Mouse (Mus musculus): ENCODE data around the gene Myod1. TPM values are rescaled to one million over a fixed set of nuclear protein-coding genes. Genes with fewer than 3 reads are reported as not detected.

Gene Myod1
- total RNA-seq, 2 experiments from 2014 or later: not detected

DNA sequence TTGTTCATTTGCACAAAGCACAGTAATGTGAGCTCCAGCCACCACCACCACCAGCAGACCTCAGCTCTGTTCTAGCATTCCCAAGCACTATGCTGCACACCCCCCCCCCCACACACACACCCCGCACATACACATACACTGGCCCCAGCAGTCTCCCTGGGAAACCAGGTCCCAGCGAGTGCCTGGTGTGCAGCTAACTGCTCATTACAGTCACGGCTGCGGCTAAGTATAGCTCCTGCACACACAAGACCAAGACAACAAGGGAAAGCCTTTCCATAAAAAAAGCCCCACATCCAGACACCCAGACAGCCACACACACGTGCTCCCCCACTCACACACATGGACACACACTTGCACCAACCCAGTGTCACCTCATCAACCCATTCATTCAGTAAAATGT lies 36.5 kb downstream of the Myod1 start:
- intact Hi-C loops (cut with DNase I): no loop called here

DNA sequence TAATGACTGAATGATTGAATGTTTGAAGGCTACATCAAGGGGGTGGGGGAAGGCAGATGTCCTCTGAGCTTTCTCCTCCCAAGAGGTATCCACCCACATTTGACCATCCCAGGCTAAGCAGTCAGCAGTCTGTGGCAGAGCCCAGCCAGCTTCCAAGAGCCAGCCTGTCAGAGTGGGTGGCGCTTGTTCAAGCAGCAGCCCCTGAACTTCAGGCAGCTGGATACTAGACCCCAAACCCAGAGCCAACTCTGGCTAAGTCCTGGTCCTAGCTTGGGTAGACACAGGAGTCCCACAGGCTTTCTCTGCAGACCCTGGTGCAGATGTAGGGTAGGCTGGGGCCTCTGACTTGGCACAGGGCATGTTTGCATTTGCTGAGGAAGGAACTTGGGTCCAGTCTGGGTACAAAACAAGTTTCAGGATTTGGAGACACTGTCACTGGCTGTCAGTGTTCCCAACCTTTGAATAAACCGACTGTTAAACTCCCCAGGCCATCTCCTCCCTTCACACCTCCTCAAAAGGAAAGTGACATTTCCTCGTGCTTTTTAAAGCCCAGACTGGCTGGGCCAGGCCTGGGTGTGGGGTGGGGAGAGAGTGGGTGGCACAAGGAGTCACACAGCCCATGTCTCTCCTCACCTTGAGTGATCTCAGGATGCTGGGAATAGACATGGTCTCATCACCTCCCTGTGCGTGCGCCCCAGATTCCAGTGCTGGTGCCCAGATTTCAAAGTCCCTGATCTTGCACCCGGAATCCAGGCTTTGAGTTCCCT lies 37.9 kb downstream of the Myod1 start:
- no peak for DNase-seq
- intact Hi-C loops (cut with DNase I): no loop called here

More for the DNA sequence above, 36.5 kb downstream of the Myod1 start:
- no peak for DNase-seq

- intact Hi-C loops (cut with DNase I): no loop called here
- no peak for DNase-seq
Measured at GRCm38 (mm10) chr7:46415818-46416425, 39.6 kb downstream of the Myod1 start.

GRCm38 (mm10) chr7:46417467-46417866 lies 41.2 kb downstream of the Myod1 start:
- DNase-seq: no peak
- intact Hi-C loops (cut with DNase I): no loop called here

DNA sequence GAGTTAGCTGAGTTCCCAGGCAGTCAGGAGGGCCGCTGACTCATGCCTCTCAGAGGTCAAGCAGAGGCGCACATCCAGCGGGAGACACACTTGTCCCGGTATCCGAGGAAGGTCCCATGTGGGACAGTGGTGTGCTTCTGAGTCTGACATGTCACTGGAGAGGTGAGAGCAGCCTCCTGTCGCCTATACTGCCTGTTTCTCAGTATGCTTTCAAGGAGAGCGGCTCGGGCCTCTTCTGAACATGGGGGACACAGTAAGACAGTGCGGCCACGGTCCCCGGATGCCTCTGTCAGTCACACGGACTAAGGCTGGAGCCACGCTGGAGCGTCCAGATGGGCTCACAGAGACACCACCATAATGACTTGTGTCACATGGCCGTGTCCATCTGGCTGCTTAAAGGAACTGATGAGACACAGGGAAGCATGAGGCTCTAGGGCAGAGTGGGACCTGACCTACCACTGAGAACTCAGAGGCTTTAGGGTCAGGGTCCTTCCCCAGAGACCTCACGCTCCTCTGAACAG lies 41.9 kb downstream of the Myod1 start:
- intact Hi-C loops (cut with DNase I): no loop called here
- DNase-seq: no peak

DNA sequence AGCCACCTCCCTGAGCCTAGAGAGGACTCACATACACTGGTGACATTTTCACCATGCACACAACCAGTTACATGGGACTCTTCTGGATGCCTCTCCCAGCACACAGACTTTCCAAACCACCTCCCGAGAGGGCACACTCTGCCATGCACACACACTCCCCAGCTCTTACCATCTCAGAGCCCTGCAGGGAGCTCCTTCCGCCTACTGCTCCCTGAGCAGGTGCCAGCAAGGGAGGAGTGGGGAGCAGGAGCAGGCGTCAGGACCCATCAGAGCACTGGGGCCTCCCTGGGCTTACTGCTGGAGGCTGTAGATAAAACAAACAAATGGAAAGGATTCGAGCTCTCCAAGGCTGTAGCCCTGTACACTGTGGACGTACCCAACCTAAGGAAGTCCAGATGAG lies 45.3 kb downstream of the Myod1 start:
- intact Hi-C loops (cut with DNase I): no loop called here
- DNase-seq: no peak

DNA sequence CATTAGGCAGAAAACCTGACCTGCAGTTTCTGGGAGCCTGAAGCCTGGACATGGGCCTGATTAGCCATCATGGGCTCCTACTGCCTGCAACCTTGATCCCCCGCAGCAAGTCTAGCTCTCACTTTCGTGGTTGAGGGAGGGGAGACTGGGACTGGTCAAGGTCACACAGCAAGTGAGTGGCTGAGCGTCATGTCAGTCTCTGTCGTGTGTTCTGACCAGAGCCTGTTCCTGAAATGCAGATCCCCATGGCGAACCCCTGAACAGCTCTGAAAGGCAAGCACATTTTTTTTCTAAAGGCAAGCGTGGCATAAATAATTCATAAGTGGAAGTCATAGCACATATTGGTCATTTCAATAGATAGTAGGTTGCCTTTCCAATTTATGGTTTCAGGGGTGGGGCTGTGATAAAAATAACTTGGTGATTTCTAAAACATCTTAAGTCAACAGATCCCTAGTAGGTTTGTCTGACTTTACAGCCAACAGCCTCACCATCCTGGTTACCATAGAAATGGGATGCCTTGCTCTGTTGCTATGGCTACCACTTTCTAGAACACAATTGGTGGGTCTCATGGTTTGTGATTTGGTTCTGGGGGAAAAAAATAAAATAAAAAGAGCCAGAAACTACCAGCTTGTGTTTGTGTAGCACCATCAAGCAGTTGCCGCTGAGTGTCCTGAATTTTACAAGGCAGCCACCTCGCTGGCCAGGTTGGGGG lies 45.9 kb downstream of the Myod1 start:
- intact Hi-C loops (cut with DNase I): no loop called here
- DNase-seq: no peak

DNA sequence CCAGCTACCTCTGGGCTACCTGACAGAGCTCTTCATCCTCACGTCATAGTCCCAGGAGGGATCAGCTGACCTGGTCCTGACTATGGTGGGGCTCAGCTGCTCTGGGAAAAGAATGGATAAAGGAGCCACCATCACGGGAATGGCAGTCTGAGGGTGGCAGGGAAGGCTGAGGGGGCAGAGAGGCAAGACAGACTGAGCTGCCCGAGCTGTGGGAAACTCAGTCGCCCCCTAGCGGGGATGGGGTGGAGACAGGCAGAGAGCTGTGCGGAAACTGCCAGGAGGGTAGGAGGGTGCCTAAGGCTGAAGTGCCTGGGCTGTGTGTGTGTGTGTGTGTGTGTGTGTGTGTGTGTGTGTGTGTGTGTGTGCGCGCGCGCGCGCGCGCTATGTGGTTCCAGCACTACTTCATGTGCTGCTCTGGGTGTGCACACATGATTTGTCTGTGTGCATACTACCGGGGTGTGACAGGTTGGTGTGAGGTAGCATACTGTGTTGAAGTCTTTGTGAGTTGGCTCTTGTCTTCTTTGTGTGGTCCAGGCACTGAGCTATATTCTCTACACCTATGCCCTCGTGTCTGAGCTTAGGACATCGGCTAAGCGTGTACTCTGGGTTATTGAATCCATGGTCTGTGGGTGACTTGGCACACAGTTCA lies 46.6 kb downstream of the Myod1 start:
- peak; percentile 17 to 51 for DNase-seq
- intact Hi-C loops (cut with DNase I): no loop called here

DNA sequence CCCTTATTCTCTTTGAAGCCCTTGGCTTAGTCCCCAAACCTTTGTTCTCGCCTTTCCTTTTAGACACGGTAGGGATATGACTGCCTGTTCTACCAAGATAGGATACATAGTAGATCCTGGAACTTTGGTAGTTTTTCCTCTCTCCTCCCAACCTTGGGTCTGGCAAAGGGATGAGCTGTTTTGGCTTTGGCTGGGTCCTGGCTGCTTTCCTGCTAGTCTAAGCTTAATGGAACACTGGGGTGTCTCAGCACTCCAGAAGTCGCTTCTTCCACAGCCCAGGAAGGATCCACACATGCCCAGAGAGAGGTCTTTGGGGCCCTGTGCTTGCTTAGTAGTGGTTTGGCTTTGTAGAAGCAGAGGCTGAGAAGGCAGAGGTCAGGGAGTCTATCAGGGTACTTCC lies 47.7 kb downstream of the Myod1 start:
- intact Hi-C loops (cut with DNase I): no loop called here
- DNase-seq: no peak

GRCm38 (mm10) chr7:46425012-46425411 lies 48.7 kb downstream of the Myod1 start:
- intact Hi-C loops (cut with DNase I): no loop called here
- no peak for DNase-seq

Other genes starting within 250 kb of the Myod1 start
- gene Abcc8, start 196.4 kb upstream of the Myod1 start, total RNA-seq (2021): 10 to 100 TPM; 64.1 to 72.6 TPM
- gene Ush1c, start 138.0 kb upstream of the Myod1 start, total RNA-seq (2021): 10 to 100 TPM; 12.2 to 12.8 TPM
- gene Otog, start 135.5 kb upstream of the Myod1 start, total RNA-seq (2021): not detected
- gene Kcnc1, start 20.0 kb downstream of the Myod1 start, total RNA-seq (2021): under 1 TPM; 0.02 to 0.17 TPM